Mouse (Mus musculus) spleen, adult 2 months (tissue): ENCODE results near the gene Prkab2.

Experiments
- CTCF ChIP-seq: fragments of 200-500 bp; IDR thresholded peaks from 2 replicates; pipeline ENCODE4 v1.5.1; 2011; ENCODE audit warnings: mild to moderate bottlenecking, inconsistent platforms; ENCODE audit not compliant: insufficient read depth, insufficient read length, insufficient replicate concordance; ENCODE audit errors: extremely low read depth
- POLR2A ChIP-seq: fragments of 200-500 bp; IDR thresholded peaks from 2 replicates; pipeline ENCODE4 v1.6.1; 2011; ENCODE audit warnings: low read depth, low read length, inconsistent platforms

DNA sequence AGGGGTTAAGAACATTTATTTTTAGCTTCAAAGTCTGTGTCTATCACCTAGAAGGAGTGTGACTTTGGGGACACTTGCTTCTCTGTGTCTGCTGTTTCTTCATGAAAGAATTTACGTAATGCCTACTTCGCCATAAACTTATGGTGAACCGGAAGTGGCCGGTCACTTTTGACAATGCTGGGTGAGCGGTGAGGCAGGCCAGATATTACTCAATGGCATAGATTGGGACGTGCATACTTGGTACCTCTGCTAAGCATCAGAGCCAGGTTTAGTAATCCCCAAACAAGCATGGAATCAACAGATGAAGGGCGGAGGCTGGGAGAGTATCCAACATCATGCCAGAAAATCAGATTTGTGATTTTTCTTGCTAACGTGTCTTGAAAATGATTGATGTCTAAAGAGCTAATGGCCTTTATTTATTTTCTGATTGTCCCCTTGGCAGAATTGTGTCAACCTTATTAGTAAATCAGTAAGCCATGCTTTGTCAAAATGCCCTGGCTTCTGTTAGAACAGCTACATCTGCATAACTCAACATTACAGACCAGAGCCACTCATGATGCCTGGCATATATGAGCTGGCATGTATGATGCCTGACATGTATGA is 26.6 kb upstream of the Prkab2 start:
- no peak for TF ChIP-seq CTCF
- TF ChIP-seq POLR2A: no peak
